Mouse (Mus musculus) stomach, embryonic 15.5 days (tissue): Measurements from ENCODE around the gene Serpinb2. TPM values are rescaled to one million over a fixed set of nuclear protein-coding genes. Genes with fewer than 3 reads are reported as not detected.

ENCODE experiments used
- ATAC-seq: fragments of 200-750 bp; cut with Nextera tagmentation; 2 replicates; pipeline ENCODE4 v1.8.0; 2017; ENCODE audit warnings: low read depth, moderate number of reproducible peaks, moderate TSS enrichment; ENCODE audit not compliant: insufficient read depth, low FRiP score
- H3K27ac ChIP-seq: fragments of 300-500 bp; sonication (generic); 2 replicates; pipeline ENCODE4 v1.5.1; 2015; ENCODE audit warnings: mild to moderate bottlenecking, inconsistent platforms
- H3K27me3 ChIP-seq: fragments of 300-500 bp; sonication (generic); replicated peaks from 2 replicates; pipeline ENCODE4 v1.6.1; 2015; ENCODE audit warnings: inconsistent platforms
- H3K36me3 ChIP-seq: fragments of 300-500 bp; sonication (generic); 2 replicates; pipeline ENCODE4 v1.6.1; 2015; ENCODE audit warnings: inconsistent platforms
- H3K4me1 ChIP-seq: fragments of 300-500 bp; sonication (generic); 2 replicates; pipeline ENCODE4 v1.6.1; 2015; ENCODE audit warnings: inconsistent platforms
- H3K4me2 ChIP-seq: fragments of 300-500 bp; sonication (generic); 2 replicates; pipeline ENCODE4 v1.6.1; 2015; ENCODE audit warnings: mild to moderate bottlenecking, inconsistent platforms
- H3K4me3 ChIP-seq: fragments of 300-500 bp; sonication (generic); replicated peaks from 2 replicates; pipeline ENCODE4 v1.5.1; 2015; ENCODE audit warnings: inconsistent platforms
- H3K9ac ChIP-seq: fragments of 300-500 bp; sonication (generic); 2 replicates; pipeline ENCODE4 v1.6.1; 2015; ENCODE audit warnings: inconsistent platforms
- H3K9me3 ChIP-seq: fragments of 300-500 bp; sonication (generic); 2 replicates; pipeline ENCODE4 v1.6.1; 2016; ENCODE audit warnings: inconsistent platforms
- WGBS: fragments of 180-500 bp; shearing (Covaris S2); methylation state at CpG from one replicate; pipeline ENCODE4 v1.1.7; 2015; 5-methylcytosine and 5-hydroxymethylcytosine counted together
- polyA plus RNA-seq: library from polyadenylated mRNA; unstranded; fragments of >200 nt; fragmentation: Nextera tagmentation; extraction: Ambion mirVana; gene quantifications from 2 replicates; pipeline ENCODE4 v1.2.1, GENCODE M21; 2015

Serpinb2 gene
- polyA plus RNA-seq, 1 experiment from 2014 or later, result 0.89 TPM

GRCm38 (mm10) chr1:107584932-107585331, 73.7 kb downstream of the Serpinb2 start:
- no peaks in the 10 kb centered on the region for H3K27me3 ChIP-seq
- H3K36me3 ChIP-seq, result no peaks in the 10 kb centered on the region
- H3K9me3 ChIP-seq, result no peaks in the 10 kb centered on the region
- H3K27ac ChIP-seq, result no peak overlapping the region
- ATAC-seq, result no peak
- H3K4me3 ChIP-seq, result no peak overlapping the region
- no peak overlapping the region for H3K9ac ChIP-seq
- H3K4me1 ChIP-seq, result no peaks in the 10 kb centered on the region
- H3K4me2 ChIP-seq, result no peak overlapping the region
- whole genome bisulfite sequencing, result 86% methylated on average over 3 of the region's 3 CpGs

Other genes starting within 250 kb of the Serpinb2 start
- gene Serpinb3b, start 233.1 kb upstream of the Serpinb2 start, polyA plus RNA-seq, result not detected in 2 replicates
- gene Serpinb3c, start 233.1 kb upstream of the Serpinb2 start, polyA plus RNA-seq, result not detected in 2 replicates
- gene Serpinb11, start 150.2 kb upstream of the Serpinb2 start, polyA plus RNA-seq, result 1.4 and 4.5 TPM in 2 replicates
- gene Serpinb7, start 111.8 kb upstream of the Serpinb2 start, polyA plus RNA-seq, result 0.13 and 0.19 TPM in 2 replicates
- gene Serpinb8, start 78.6 kb downstream of the Serpinb2 start, polyA plus RNA-seq, result 3.8 and 4.7 TPM in 2 replicates